Mouse (Mus musculus): ENCODE data around the gene Pnmal2. TPM values are rescaled to one million over a fixed set of nuclear protein-coding genes. Genes with fewer than 3 reads are reported as not detected.

The Pnmal2 gene
- polyA plus RNA-seq, 1 experiment from 2014 or later, result 0.42 TPM

DNA sequence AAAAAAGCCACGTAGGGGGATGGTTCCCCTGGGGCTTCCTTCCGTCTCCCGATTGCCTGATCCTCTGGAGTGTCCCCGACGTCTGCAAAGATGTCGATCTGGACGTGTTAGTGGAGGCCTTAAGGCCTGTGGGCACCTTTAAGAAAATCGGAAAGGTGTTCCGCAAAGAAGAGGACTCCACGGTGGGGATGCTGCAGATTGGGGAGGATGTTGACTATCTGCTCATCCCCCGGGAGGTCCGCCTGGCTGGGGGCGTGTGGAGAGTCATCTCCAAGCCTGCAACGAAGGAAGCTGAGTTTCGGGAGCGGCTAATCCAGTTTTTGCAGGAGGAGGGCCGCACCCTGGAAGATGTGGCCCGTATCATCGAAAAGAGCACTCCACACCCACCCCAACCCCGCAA, 49.9 kb downstream of the Pnmal2 start:
- H3K36me3 ChIP-seq (ENCODE audit: control insufficient read depth, insufficient read depth), result no peaks in the 10 kb centered on the region
- WGBS (ENCODE audit: insufficient replicate concordance), result 6% methylated on average over 20 of the region's 20 CpGs

DNA sequence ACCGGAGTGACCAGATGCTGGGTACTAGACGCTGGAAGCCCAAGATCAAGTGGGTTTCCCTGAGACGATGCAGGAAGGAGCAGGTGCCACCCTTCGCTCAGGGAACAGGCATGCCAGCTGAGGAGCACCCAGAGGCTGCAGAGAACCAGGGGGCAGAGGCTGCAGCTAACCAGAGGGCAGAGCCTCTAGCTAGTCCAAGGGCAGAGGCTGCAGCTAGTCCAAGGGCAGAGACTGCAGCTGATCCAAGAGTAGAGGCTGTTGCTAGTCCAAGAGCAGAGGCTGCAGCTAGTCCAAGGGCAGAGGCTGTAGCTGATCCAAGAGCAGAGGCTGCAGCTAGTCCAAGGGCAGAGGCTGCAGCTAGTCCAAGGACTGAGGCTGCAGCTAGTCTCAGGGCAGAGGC, 50.9 kb downstream of the Pnmal2 start:
- no peaks in the 10 kb centered on the region for H3K36me3 ChIP-seq (ENCODE audit: control insufficient read depth, insufficient read depth)
- no peaks in the 10 kb centered on the region for H3K9me3 ChIP-seq (replicated peaks; ENCODE audit: control insufficient read depth, low read length)
- H3K4me3 ChIP-seq (ENCODE audit: low read depth, low read length), result peak overlapping the region; percentile 55
- ATAC-seq (ENCODE audit: low read depth), result no peak
- peaks cover 34% of the 10 kb centered on the region for H3K4me1 ChIP-seq (ENCODE audit: control insufficient read depth, low read depth, low read length)
- WGBS (ENCODE audit: insufficient replicate concordance), result 73% methylated on average over 4 of the region's 4 CpGs
- H3K9ac ChIP-seq (ENCODE audit: low read depth, low read length), result peak overlapping the region; percentile 26; the same call in 1 of the 2 replicates
- no peak overlapping the region for H3K27ac ChIP-seq (ENCODE audit: low read length)
- H3K4me2 ChIP-seq (ENCODE audit: low read depth, low read length), result peak overlapping the region; percentile 53; the same call in 1 of the 2 replicates
- peaks cover 7% of the 10 kb centered on the region for H3K27me3 ChIP-seq (ENCODE audit: control insufficient read depth, insufficient read depth, low read depth, low read length)

More for the DNA sequence above, 49.9 kb downstream of the Pnmal2 start:
- peak overlapping the region; percentile 49 for H3K9ac ChIP-seq (ENCODE audit: low read depth, low read length)
- no peaks in the 10 kb centered on the region for H3K9me3 ChIP-seq (replicated peaks; ENCODE audit: control insufficient read depth, low read length)
- peak overlapping the region; percentile 53 for H3K4me2 ChIP-seq (ENCODE audit: low read depth, low read length)
- ATAC-seq (ENCODE audit: low read depth), result no peak
- H3K27ac ChIP-seq (ENCODE audit: low read length), result no peak overlapping the region
- H3K4me1 ChIP-seq (ENCODE audit: control insufficient read depth, low read depth, low read length), result peaks cover 32% of the 10 kb centered on the region
- peak overlapping the region; percentile 55 for H3K4me3 ChIP-seq (ENCODE audit: low read depth, low read length)
- peaks cover 7% of the 10 kb centered on the region for H3K27me3 ChIP-seq (ENCODE audit: control insufficient read depth, insufficient read depth, low read depth, low read length)

Other genes starting within 250 kb of the Pnmal2 start
- not detected in 2 replicates for gene Ceacam9, start 222.8 kb upstream of the Pnmal2 start, polyA plus RNA-seq (2015; fragmentation: Nextera tagmentation; extraction: Ambion mirVana)
- gene Ap2s1, start 206.3 kb upstream of the Pnmal2 start, polyA plus RNA-seq (2015; fragmentation: Nextera tagmentation; extraction: Ambion mirVana), result 151 and 155 TPM in 2 replicates
- gene Slc1a5, start 163.3 kb upstream of the Pnmal2 start, polyA plus RNA-seq (2015; fragmentation: Nextera tagmentation; extraction: Ambion mirVana), result 101 and 119 TPM in 2 replicates
- 27.4 and 29.8 TPM in 2 replicates for gene Strn4, start 128.8 kb upstream of the Pnmal2 start, polyA plus RNA-seq (2015; fragmentation: Nextera tagmentation; extraction: Ambion mirVana)
- gene Fkrp, start 128.0 kb upstream of the Pnmal2 start, polyA plus RNA-seq (2015; fragmentation: Nextera tagmentation; extraction: Ambion mirVana), result 7.8 and 8.9 TPM in 2 replicates
- 2.8 and 3.6 TPM in 2 replicates for gene Prkd2, start 101.8 kb upstream of the Pnmal2 start, polyA plus RNA-seq (2015; fragmentation: Nextera tagmentation; extraction: Ambion mirVana)
- gene Dact3, start 69.4 kb upstream of the Pnmal2 start, polyA plus RNA-seq (2015; fragmentation: Nextera tagmentation; extraction: Ambion mirVana), result 0.05 and 0.12 TPM in 2 replicates
- 0.17 TPM in 1 of 2 replicates, not detected in the other for gene Gng8, start 52.9 kb upstream of the Pnmal2 start, polyA plus RNA-seq (2015; fragmentation: Nextera tagmentation; extraction: Ambion mirVana)
- 1.2 and 1.3 TPM in 2 replicates for gene Ptgir, start 38.2 kb upstream of the Pnmal2 start, polyA plus RNA-seq (2015; fragmentation: Nextera tagmentation; extraction: Ambion mirVana)
- 81.6 and 86.6 TPM in 2 replicates for gene Calm3, start 20.6 kb upstream of the Pnmal2 start, polyA plus RNA-seq (2015; fragmentation: Nextera tagmentation; extraction: Ambion mirVana)
- gene Pnmal1, start 15.0 kb downstream of the Pnmal2 start, polyA plus RNA-seq (2015; fragmentation: Nextera tagmentation; extraction: Ambion mirVana), result 0.02 and 0.05 TPM in 2 replicates
- 0.04 TPM in 2 replicates for gene Gm42372, start 38.4 kb downstream of the Pnmal2 start, polyA plus RNA-seq (2015; fragmentation: Nextera tagmentation; extraction: Ambion mirVana)
- gene Ccdc8, start 48.0 kb downstream of the Pnmal2 start, polyA plus RNA-seq (2015; fragmentation: Nextera tagmentation; extraction: Ambion mirVana), result 5.3 and 5.9 TPM in 2 replicates
- 38.0 and 38.6 TPM in 2 replicates for gene Ppp5c, start 83.2 kb downstream of the Pnmal2 start, polyA plus RNA-seq (2015; fragmentation: Nextera tagmentation; extraction: Ambion mirVana)
- 36.0 and 43.3 TPM in 2 replicates for gene Hif3a, start 117.7 kb downstream of the Pnmal2 start, polyA plus RNA-seq (2015; fragmentation: Nextera tagmentation; extraction: Ambion mirVana)
- gene Psg16, start 129.4 kb downstream of the Pnmal2 start, polyA plus RNA-seq (2015; fragmentation: Nextera tagmentation; extraction: Ambion mirVana), result 0.20 and 0.25 TPM in 2 replicates
- gene Ceacam3, start 205.6 kb downstream of the Pnmal2 start, polyA plus RNA-seq (2015; fragmentation: Nextera tagmentation; extraction: Ambion mirVana), result 0.04 TPM in 1 of 2 replicates, not detected in the other